Mouse (Mus musculus): ENCODE results near the gene Pmm1. TPM values are rescaled to one million over a fixed set of nuclear protein-coding genes. Genes with fewer than 3 reads are reported as not detected.
"Not testable (repeated sequence)": the region's sequence is repeated elsewhere in the genome, so short reads cannot be mapped to it uniquely, and the experiment has no call there.

Pmm1 gene
- polyA plus RNA-seq, 1 experiment from 2014 or later: 62.5 TPM

GRCm38 (mm10) chr15:81969635-81970034, 8.9 kb upstream of the Pmm1 start:
- H3K27ac ChIP-seq; H3K4me2 ChIP-seq; ATAC-seq; H3K9ac ChIP-seq; H3K36me3 ChIP-seq (ENCODE audit: poor library complexity, severe bottlenecking); H3K4me3 ChIP-seq; H3K9me3 ChIP-seq (replicated peaks); H3K4me1 ChIP-seq; H3K27me3 ChIP-seq: not testable (repeated sequence)
- WGBS: 40% methylated on average over 6 of the region's 6 CpGs

- Histone ChIP-seq H3K27ac (no peak overlapping the region), H3K9ac (no peak overlapping the region), H3K36me3 (ENCODE audit: poor library complexity, severe bottlenecking) (no peaks in the 10 kb centered on the region), H3K9me3 (replicated peaks) (peaks cover 7% of the 10 kb centered on the region), H3K4me1 (no peaks in the 10 kb centered on the region; the same call in 1 of the 2 replicates), H3K4me3 (no peak overlapping the region), H3K27me3 (no peaks in the 10 kb centered on the region), H3K4me2 (no peak overlapping the region)
- WGBS: 61% methylated on average over 7 of the region's 7 CpGs
- no peak for ATAC-seq
Observed at GRCm38 (mm10) chr15:81969173-81969572, 8.4 kb upstream of the Pmm1 start.

DNA sequence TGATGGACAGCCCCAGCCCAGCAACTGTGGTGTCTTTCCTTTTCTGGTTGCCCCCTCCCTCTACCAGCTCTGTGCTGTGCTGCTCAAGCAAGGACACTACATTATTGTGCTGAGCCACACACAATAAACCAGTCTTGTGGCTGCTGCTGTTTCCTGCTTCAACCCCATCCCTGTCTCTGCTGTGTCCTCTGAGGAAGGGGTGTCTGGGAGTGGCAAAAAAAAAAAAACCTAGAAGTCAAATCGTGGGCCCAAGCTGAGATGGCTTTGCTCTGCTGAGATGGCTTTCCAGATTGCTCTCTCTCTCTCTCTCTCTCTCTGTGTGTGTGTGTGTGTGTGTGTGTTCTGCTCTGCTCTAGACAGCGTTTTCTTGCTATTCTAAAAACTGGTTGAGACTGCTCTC, 7.7 kb upstream of the Pmm1 start:
- peaks cover 7% of the 10 kb centered on the region for H3K9me3 ChIP-seq (replicated peaks)
- H3K36me3 ChIP-seq (ENCODE audit: poor library complexity, severe bottlenecking): no peaks in the 10 kb centered on the region
- no peak for ATAC-seq
- H3K4me1 ChIP-seq: no peaks in the 10 kb centered on the region; the same call in 1 of the 2 replicates
- no peak overlapping the region for H3K4me3 ChIP-seq
- no peak overlapping the region for H3K9ac ChIP-seq
- WGBS: 69% methylated on average over 2 of the region's 2 CpGs
- no peak overlapping the region for H3K4me2 ChIP-seq
- H3K27ac ChIP-seq: no peak overlapping the region
- no peaks in the 10 kb centered on the region for H3K27me3 ChIP-seq

DNA sequence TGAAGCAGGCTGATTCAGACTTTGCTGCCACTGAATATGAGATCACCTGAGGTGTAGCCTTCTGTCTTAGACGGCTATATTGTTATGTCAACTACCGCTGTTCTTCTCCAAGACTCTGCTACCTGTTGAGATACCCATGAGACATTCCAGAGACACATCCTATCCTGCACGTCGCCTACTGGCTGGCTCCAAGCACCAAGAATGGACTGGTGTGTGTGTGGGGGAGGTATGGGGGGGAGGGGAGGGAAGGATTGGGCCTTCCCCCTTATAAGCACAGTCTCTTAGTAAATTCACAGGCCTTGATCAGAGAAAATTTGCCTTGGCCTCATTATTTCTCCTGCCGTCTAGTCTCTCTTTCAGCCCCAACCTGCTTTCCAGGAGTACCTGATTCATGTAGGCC, 7.1 kb upstream of the Pmm1 start:
- Histone ChIP-seq H3K27ac (no peak overlapping the region), H3K9ac (no peak overlapping the region), H3K9me3 (replicated peaks) (peaks cover 3% of the 10 kb centered on the region), H3K4me3 (no peak overlapping the region), H3K27me3 (no peaks in the 10 kb centered on the region), H3K4me2 (no peak overlapping the region), H3K4me1 (no peaks in the 10 kb centered on the region; the same call in 1 of the 2 replicates), H3K36me3 (ENCODE audit: poor library complexity, severe bottlenecking) (no peaks in the 10 kb centered on the region)
- ATAC-seq: no peak
- WGBS: 90% methylated on average over 5 of the region's 5 CpGs

DNA sequence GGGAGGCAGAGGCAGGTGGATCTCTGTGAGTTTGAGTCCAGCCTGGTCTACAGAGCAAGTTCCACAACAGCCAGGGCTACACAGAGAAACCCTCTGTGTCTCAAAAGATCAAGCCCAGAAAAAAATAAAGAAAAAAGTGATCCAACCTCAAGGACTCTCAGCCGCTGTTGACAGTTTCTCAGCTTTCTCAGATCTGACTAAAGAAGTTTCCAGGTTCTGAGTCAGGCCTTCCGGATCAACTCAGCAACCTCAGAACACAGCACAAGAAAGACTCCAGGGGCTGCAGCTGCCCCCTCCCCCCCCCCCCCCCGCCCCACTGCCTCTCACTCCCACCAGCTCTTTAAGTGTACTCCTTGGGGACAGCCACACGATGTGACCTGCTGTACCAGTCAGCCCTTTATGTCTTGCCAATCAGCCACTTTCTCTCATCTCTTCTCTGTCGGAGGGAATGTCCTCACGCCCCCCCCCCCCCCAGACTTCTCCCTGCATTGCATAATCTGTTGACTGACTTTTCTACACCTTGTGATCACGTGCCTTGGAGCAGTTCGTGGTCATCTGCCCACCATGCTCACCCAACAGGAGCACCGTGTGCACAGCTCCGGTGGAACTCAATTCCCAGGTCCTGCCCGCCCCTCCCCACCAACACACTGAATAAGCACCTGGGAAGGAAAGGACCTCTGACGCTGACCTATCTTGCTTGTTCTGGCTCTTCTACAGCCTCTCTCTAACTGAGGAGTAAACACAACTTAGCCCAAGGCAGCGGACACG, 5.5 kb upstream of the Pmm1 start:
- H3K9me3 ChIP-seq (replicated peaks): no peaks in the 10 kb centered on the region
- no peak for ATAC-seq
- no peaks in the 10 kb centered on the region for H3K36me3 ChIP-seq (ENCODE audit: poor library complexity, severe bottlenecking)
- no peak overlapping the region for H3K4me2 ChIP-seq
- no peak overlapping the region for H3K4me3 ChIP-seq
- no peak overlapping the region for H3K27ac ChIP-seq
- 91% methylated on average over 11 of the region's 14 CpGs for WGBS
- H3K4me1 ChIP-seq: peaks cover under 1% of the 10 kb centered on the region; the same call in 1 of the 2 replicates
- H3K27me3 ChIP-seq: no peaks in the 10 kb centered on the region
- no peak overlapping the region for H3K9ac ChIP-seq

DNA sequence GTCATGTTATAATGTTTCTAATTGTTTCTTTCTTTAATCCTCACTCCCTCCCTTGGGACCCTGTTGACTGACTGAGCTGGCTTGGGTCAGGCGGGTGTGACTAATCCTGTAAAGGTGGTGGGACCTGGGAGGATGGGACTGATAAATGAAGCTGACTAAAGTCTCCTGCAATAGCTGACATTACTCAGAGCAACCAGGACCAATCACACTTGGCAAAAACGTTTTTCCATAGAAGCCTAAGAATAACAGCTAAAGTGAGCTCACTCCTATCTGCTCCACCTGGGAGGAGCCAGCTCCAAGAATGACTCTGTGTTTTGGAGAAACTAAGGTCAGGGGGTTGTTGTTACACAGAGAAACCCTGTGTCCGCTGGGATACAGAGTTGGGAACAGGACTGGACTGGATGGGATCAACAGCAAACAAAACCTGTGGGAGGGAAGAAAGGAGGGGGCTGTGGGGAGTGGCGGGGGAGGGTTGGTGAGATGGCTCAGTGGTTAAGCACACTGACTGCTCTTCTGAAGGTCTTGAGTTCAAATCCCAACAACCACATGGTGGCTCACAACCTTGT, 4.3 kb upstream of the Pmm1 start:
- no peaks in the 10 kb centered on the region for H3K36me3 ChIP-seq (ENCODE audit: poor library complexity, severe bottlenecking)
- H3K9ac ChIP-seq: no peak overlapping the region
- H3K9me3 ChIP-seq (replicated peaks): no peaks in the 10 kb centered on the region
- peaks cover 7% of the 10 kb centered on the region for H3K4me1 ChIP-seq
- no peaks in the 10 kb centered on the region for H3K27me3 ChIP-seq
- H3K27ac ChIP-seq: no peak overlapping the region
- WGBS: 55% methylated on average over 4 of the region's 4 CpGs
- H3K4me3 ChIP-seq: no peak overlapping the region
- no peak overlapping the region for H3K4me2 ChIP-seq
- ATAC-seq: no peak

DNA sequence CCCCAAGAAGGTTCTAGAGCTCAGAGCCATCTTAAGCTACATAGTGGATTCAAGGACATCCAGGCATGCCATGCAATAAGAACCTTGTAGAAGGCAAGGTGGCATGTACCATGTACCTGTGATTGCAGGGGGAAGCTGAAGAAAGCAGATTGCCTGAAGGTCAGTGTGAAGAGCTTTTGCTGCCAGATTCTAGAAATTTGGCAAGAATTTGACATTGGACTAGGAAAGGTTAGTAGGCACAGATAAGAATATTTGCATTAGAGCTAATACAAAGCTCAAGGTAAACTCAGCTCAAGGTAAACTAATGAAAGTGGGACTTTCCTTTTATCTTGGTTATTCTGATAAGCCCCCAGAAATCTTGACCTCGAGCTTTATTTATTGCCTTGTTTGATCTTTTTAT, 3.5 kb upstream of the Pmm1 start:
- no peak overlapping the region for H3K9ac ChIP-seq
- H3K9me3 ChIP-seq (replicated peaks): no peaks in the 10 kb centered on the region
- H3K27ac ChIP-seq: no peak overlapping the region
- H3K4me3 ChIP-seq: no peak overlapping the region
- H3K36me3 ChIP-seq (ENCODE audit: poor library complexity, severe bottlenecking): no peaks in the 10 kb centered on the region
- no peak overlapping the region for H3K4me2 ChIP-seq
- H3K27me3 ChIP-seq: no peaks in the 10 kb centered on the region
- peaks cover 13% of the 10 kb centered on the region for H3K4me1 ChIP-seq
- no peak for ATAC-seq
- WGBS: 78% methylated on average over 1 of the region's 1 CpGs

DNA sequence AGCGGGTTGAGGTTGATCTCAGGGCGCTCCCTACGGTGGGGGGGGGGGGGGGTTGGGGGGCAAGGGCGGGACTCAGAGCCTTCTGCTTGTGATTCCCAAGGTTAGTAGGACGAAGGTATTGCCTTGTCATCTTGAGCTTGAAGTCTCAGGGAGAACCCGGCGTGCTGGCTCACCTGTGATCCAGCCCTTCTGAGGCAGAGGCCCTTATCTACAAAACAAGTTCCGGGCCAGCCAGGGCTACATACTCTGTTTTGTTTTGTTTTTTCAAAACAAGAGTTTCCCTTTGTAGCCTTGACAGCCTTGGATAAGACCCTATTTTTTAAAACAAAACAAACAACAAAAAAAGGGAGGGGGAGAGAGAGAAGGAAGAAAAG, 335 bp upstream of the Pmm1 start:
- WGBS: 3% methylated on average over 6 of the region's 8 CpGs
- 0 out of 2 replicates have a peak, but pooled peaks cover 1% of the 10 kb centered on the region for H3K36me3 ChIP-seq (ENCODE audit: poor library complexity, severe bottlenecking)
- H3K4me1 ChIP-seq: peaks cover 18% of the 10 kb centered on the region
- peak; percentile 44; the same call in 1 of the 2 replicates for ATAC-seq
- peak overlapping the region; percentile 65 for H3K4me3 ChIP-seq
- H3K27ac ChIP-seq: no peak overlapping the region
- peak overlapping the region; percentile 98 for H3K4me2 ChIP-seq
- H3K9ac ChIP-seq: peak overlapping the region; percentile 39; the same call in 1 of the 2 replicates
- H3K9me3 ChIP-seq (replicated peaks): no peaks in the 10 kb centered on the region
- no peaks in the 10 kb centered on the region for H3K27me3 ChIP-seq

GRCm38 (mm10) chr15:81958906-81959305, 1.8 kb downstream of the Pmm1 start:
- no peak overlapping the region for H3K4me2 ChIP-seq
- no peak overlapping the region for H3K4me3 ChIP-seq
- 93% methylated on average over 3 of the region's 3 CpGs for WGBS
- H3K9me3 ChIP-seq (replicated peaks): no peaks in the 10 kb centered on the region
- peaks cover 18% of the 10 kb centered on the region for H3K4me1 ChIP-seq
- peaks cover 22% of the 10 kb centered on the region for H3K36me3 ChIP-seq (ENCODE audit: poor library complexity, severe bottlenecking)
- no peaks in the 10 kb centered on the region for H3K27me3 ChIP-seq
- ATAC-seq: no peak
- no peak overlapping the region for H3K9ac ChIP-seq
- H3K27ac ChIP-seq: no peak overlapping the region

DNA sequence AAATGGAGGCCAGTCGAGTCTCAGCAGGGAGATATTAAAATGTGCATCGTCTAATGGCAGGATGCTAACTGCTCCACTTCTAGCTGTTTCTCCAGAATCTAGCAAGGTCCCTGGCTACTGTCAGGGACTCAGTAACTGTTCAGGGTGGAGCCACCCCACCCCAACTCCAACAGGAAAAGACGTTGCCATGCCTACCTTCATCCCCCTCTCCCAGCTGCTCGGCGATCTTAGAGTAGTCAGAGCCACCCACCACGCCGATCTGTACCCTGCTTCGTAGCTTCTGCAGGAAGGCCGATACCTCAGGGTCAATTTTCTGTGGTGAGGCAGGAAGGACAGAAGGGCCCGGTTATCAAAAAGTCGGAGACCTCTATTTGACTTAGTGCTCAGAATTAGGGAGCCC, 3.1 kb downstream of the Pmm1 start:
- Histone ChIP-seq H3K4me1 (peaks cover 18% of the 10 kb centered on the region), H3K4me2 (no peak overlapping the region), H3K9me3 (replicated peaks) (no peaks in the 10 kb centered on the region), H3K27ac (no peak overlapping the region), H3K27me3 (no peaks in the 10 kb centered on the region), H3K4me3 (no peak overlapping the region), H3K36me3 (ENCODE audit: poor library complexity, severe bottlenecking) (peaks cover 29% of the 10 kb centered on the region), H3K9ac (no peak overlapping the region)
- 90% methylated on average over 11 of the region's 11 CpGs for WGBS
- no peak for ATAC-seq

GRCm38 (mm10) chr15:81956457-81956856, 4.3 kb downstream of the Pmm1 start:
- H3K27me3 ChIP-seq: no peaks in the 10 kb centered on the region
- no peak overlapping the region for H3K27ac ChIP-seq
- no peaks in the 10 kb centered on the region for H3K9me3 ChIP-seq (replicated peaks)
- H3K4me3 ChIP-seq: no peak overlapping the region
- H3K36me3 ChIP-seq (ENCODE audit: poor library complexity, severe bottlenecking): peaks cover 38% of the 10 kb centered on the region
- no peak overlapping the region for H3K9ac ChIP-seq
- no peak for ATAC-seq
- 51% methylated on average over 8 of the region's 8 CpGs for WGBS
- H3K4me1 ChIP-seq: peaks cover 18% of the 10 kb centered on the region
- no peak overlapping the region for H3K4me2 ChIP-seq

- peaks cover 14% of the 10 kb centered on the region for H3K4me1 ChIP-seq
- no peak overlapping the region for H3K27ac ChIP-seq
- no peaks in the 10 kb centered on the region for H3K27me3 ChIP-seq
- H3K36me3 ChIP-seq (ENCODE audit: poor library complexity, severe bottlenecking): peaks cover 49% of the 10 kb centered on the region
- no peak for ATAC-seq
- H3K4me3 ChIP-seq: no peak overlapping the region
- no peak overlapping the region for H3K4me2 ChIP-seq
- no peaks in the 10 kb centered on the region for H3K9me3 ChIP-seq (replicated peaks)
- WGBS: 95% methylated on average over 15 of the region's 15 CpGs
- H3K9ac ChIP-seq: no peak overlapping the region
Observed at GRCm38 (mm10) chr15:81955414-81955813, 5.3 kb downstream of the Pmm1 start.

Data from forebrain, embryonic 13.5 days (tissue).